Comparison of ENCODE assay signal across 14 mouse cellular contexts in genomic region chr1:59550227-59550626, GRCm38 (mm10). TPM values are rescaled to one million over a fixed set of nuclear protein-coding genes. Genes with fewer than 3 reads are reported as not detected.
DNase-seq lines count a peak whose midpoint lies in the region; ATAC-seq lines count a peak whose summit lies in the region.
"Had no signal": no experiment of that assay in that cellular context is flagged by ENCODE, and none has a peak within 500 bp of the region (broad histone marks: within the 10 kb centered on the region; RNA-seq: fewer than 3 reads in every experiment).

No protein-coding gene starts in this region.

- H3K4me1 ChIP-seq in lung, embryonic 16.5 days (replicated peaks; ENCODE audit: control insufficient read depth, insufficient read depth, low read length) = peaks cover 11% of the 10 kb centered on the region; the same call in 1 of the 2 replicates
- peaks cover 9% of the 10 kb centered on the region for H3K4me1 ChIP-seq in stomach, embryonic 15.5 days
- peaks cover 28% of the 10 kb centered on the region for H3K4me1 ChIP-seq in forebrain, embryonic 10.5 days
- H3K4me1 ChIP-seq: heart, embryonic 15.5 days had no signal

- no peak overlapping the region for H3K9ac ChIP-seq in lung, embryonic 16.5 days (ENCODE audit: low read length)
- H3K9ac ChIP-seq in stomach, embryonic 15.5 days = no peak overlapping the region
- H3K9ac ChIP-seq: forebrain, embryonic 12.5 days; heart, embryonic 15.5 days had no signal

- no peaks in the 10 kb centered on the region for H3K27me3 ChIP-seq in lung, embryonic 16.5 days (ENCODE audit: control insufficient read depth, insufficient read depth, low read depth, low read length)
- no peaks in the 10 kb centered on the region for H3K27me3 ChIP-seq in stomach, embryonic 15.5 days (replicated peaks)
- H3K27me3 ChIP-seq in forebrain, embryonic 10.5 days (ENCODE audit: poor library complexity, severe bottlenecking) = peaks cover 24% of the 10 kb centered on the region
- H3K27me3 ChIP-seq: CH12.LX; heart, embryonic 15.5 days had no signal

- WGBS in lung, embryonic 16.5 days = 18% methylated on average over 6 of the region's 6 CpGs
- 30% methylated on average over 6 of the region's 6 CpGs for WGBS in stomach, embryonic 15.5 days
- WGBS in forebrain, embryonic 10.5 days = 82% methylated on average over 6 of the region's 6 CpGs

- H3K9me3 ChIP-seq in lung, embryonic 16.5 days (ENCODE audit: control insufficient read depth, low read length) = no peaks in the 10 kb centered on the region
- H3K9me3 ChIP-seq in stomach, embryonic 15.5 days = no peaks in the 10 kb centered on the region
- no peaks in the 10 kb centered on the region for H3K9me3 ChIP-seq in forebrain, embryonic 10.5 days
- H3K9me3 ChIP-seq: forebrain, embryonic 12.5 days; heart, embryonic 15.5 days had no signal

- no peak overlapping the region for H3K4me2 ChIP-seq in lung, embryonic 16.5 days (ENCODE audit: low read depth, low read length)
- H3K4me2 ChIP-seq in stomach, embryonic 15.5 days = no peak overlapping the region
- H3K4me2 ChIP-seq: forebrain, embryonic 12.5 days; heart, embryonic 15.5 days had no signal

- ATAC-seq in lung, embryonic 16.5 days (ENCODE audit: low read depth) = peak; percentile 77
- ATAC-seq in stomach, embryonic 15.5 days (ENCODE audit: insufficient read depth, low FRiP score, low read depth) = peak; percentile 72

- no peaks in the 10 kb centered on the region for H3K36me3 ChIP-seq in lung, embryonic 16.5 days (ENCODE audit: control insufficient read depth, insufficient read depth, low read length)
- no peaks in the 10 kb centered on the region for H3K36me3 ChIP-seq in stomach, embryonic 15.5 days
- H3K36me3 ChIP-seq in forebrain, embryonic 10.5 days (replicated peaks) = no peaks in the 10 kb centered on the region
- H3K36me3 ChIP-seq: forebrain, embryonic 12.5 days; heart, embryonic 15.5 days had no signal

- intact Hi-C loops in heart, postnatal 14 days (cut with DNase I) = no loop called here
- intact Hi-C loops in gastrocnemius, postnatal 14 days (cut with DNase I; ENCODE audit: low total_unique reads) = no loop called here

- H3K4me3 ChIP-seq in lung, embryonic 16.5 days (ENCODE audit: low read length) = no peak overlapping the region
- no peak overlapping the region for H3K4me3 ChIP-seq in stomach, embryonic 15.5 days (replicated peaks)
- H3K4me3 ChIP-seq in forebrain, embryonic 10.5 days = no peak overlapping the region
- H3K4me3 ChIP-seq: forebrain, embryonic 12.5 days; heart, embryonic 15.5 days had no signal

- no peak for DNase-seq in lung, postnatal 4 days
- DNase-seq in heart, postnatal 14 days = peak; percentile 5 to 25
- DNase-seq in kidney, postnatal 10 days = peak; percentile 52
- DNase-seq in forebrain, embryonic 10.5 days (ENCODE audit: extremely low spot score, low spot score) = no peak
- DNase-seq in urinary bladder, postnatal 10 days (ENCODE audit: low spot score) = no peak
- DNase-seq in gastrocnemius, postnatal 14 days = no peak
- DNase-seq: adrenal gland, postnatal 10 days; right cerebral cortex, adult 18-20 months had no signal

- H3K27ac ChIP-seq in lung, embryonic 16.5 days (ENCODE audit: low read length) = no peak overlapping the region
- H3K27ac ChIP-seq in stomach, embryonic 15.5 days = no peak overlapping the region; the same call in 1 of the 2 replicates
- no peak overlapping the region for H3K27ac ChIP-seq in forebrain, embryonic 10.5 days
- H3K27ac ChIP-seq: forebrain, embryonic 12.5 days; heart, embryonic 15.5 days had no signal

RNA-seq across cellular contexts. Expression of gene Gm973, which starts 34.2 kb away (rescaled TPM):
- 2.0 and 2.3 TPM in 2 replicates for polyA plus RNA-seq in lung, embryonic 16.5 days (2015; fragmentation: Nextera tagmentation; extraction: Ambion mirVana)
- under 1 TPM; 0.29 to 0.79 TPM for total RNA-seq in heart, postnatal 14 days (2021)
- polyA plus RNA-seq in stomach, embryonic 15.5 days (2015; fragmentation: Nextera tagmentation; extraction: Ambion mirVana) = 0.39 and 0.55 TPM in 2 replicates
- 0.76 and 1.3 TPM in 2 replicates for polyA plus RNA-seq in forebrain, embryonic 10.5 days (2016; fragmentation: Nextera tagmentation; extraction: Ambion mirVana)
- total RNA-seq in gastrocnemius, postnatal 14 days (2021) = under 1 TPM; 0.49 to 0.53 TPM
- total RNA-seq: liver, adult 2 months had no signal
- polyA plus RNA-seq: liver, adult 2 months had no signal

Comparison
In these comparisons a context has a peak if more than half of its experiments do, and no peak if none do; other contexts are left out.
1. DNase-seq: peak in heart, postnatal 14 days (2 of 2) and kidney, postnatal 10 days (single experiment); none in lung, postnatal 4 days (0 of 2), forebrain, embryonic 10.5 days (single experiment), urinary bladder, postnatal 10 days (single experiment) and gastrocnemius, postnatal 14 days (single experiment).